In genomic region chr19:6569021-6569420, GRCm38 (mm10) we compare ENCODE assay signal across 25 mouse cellular contexts. TPM values are rescaled to one million over a fixed set of nuclear protein-coding genes. Genes with fewer than 3 reads are reported as not detected.
DNase-seq lines count a peak whose midpoint lies in the region; ATAC-seq lines count a peak whose summit lies in the region.
"Had no signal": no experiment of that assay in that cellular context is flagged by ENCODE, and none has a peak within 500 bp of the region (broad histone marks: within the 10 kb centered on the region; RNA-seq: fewer than 3 reads in every experiment).

No protein-coding gene starts in this region.

- no peak overlapping the region for H3K4me3 ChIP-seq in limb, embryonic 12.5 days (replicated peaks)
- no peak overlapping the region for H3K4me3 ChIP-seq in limb, embryonic 10.5 days
- no peak overlapping the region for H3K4me3 ChIP-seq in neural tube, embryonic 12.5 days
- H3K4me3 ChIP-seq: embryonic facial prominence, embryonic 15.5 days; erythroblast, embryonic 14.5 days; forebrain, embryonic 12.5 days; gastrocnemius, adult 2 months; heart, embryonic 12.5 days; hindbrain, embryonic 12.5 days had no signal

- no peaks in the 10 kb centered on the region for H3K4me1 ChIP-seq in limb, embryonic 12.5 days (replicated peaks)
- H3K4me1 ChIP-seq in limb, embryonic 10.5 days, result no peaks in the 10 kb centered on the region
- no peaks in the 10 kb centered on the region; the same call in 1 of the 2 replicates for H3K4me1 ChIP-seq in neural tube, embryonic 12.5 days
- H3K4me1 ChIP-seq: embryonic facial prominence, embryonic 15.5 days; heart, embryonic 12.5 days had no signal

- no peak for ATAC-seq in cerebellum, adult (ENCODE audit: insufficient number of reproducible peaks, low FRiP score, low TSS enrichment)
- 0 out of 2 replicates have a peak, but pooled peaks have one; percentile 24 for ATAC-seq in limb, embryonic 12.5 days (ENCODE audit: insufficient number of reproducible peaks, insufficient read depth, low FRiP score, low TSS enrichment, low read depth)
- no peak for ATAC-seq in neural tube, embryonic 12.5 days (ENCODE audit: low FRiP score, low read depth)
- ATAC-seq: activated CD4-positive, CD25-positive, alpha-beta regulatory T cell, adult 4 months; hindbrain, embryonic 16.5 days; inflammation-experienced regulatory T-cells, adult 6 months; Patski had no signal

- peaks cover 12% of the 10 kb centered on the region; the same call in 1 of the 2 replicates for H3K27me3 ChIP-seq in limb, embryonic 12.5 days
- H3K27me3 ChIP-seq in limb, embryonic 10.5 days (ENCODE audit: low read depth, poor library complexity, severe bottlenecking), result no peaks in the 10 kb centered on the region
- no peaks in the 10 kb centered on the region for H3K27me3 ChIP-seq in neural tube, embryonic 12.5 days (replicated peaks)
- H3K27me3 ChIP-seq: forebrain, embryonic 12.5 days; hindbrain, embryonic 12.5 days had no signal

- H3K4me2 ChIP-seq in limb, embryonic 12.5 days, result no peak overlapping the region
- no peak overlapping the region for H3K4me2 ChIP-seq in neural tube, embryonic 12.5 days (replicated peaks)
- H3K4me2 ChIP-seq: embryonic facial prominence, embryonic 15.5 days; forebrain, embryonic 12.5 days; heart, embryonic 12.5 days; hindbrain, embryonic 12.5 days had no signal

- H3K9me3 ChIP-seq in limb, embryonic 12.5 days, result no peaks in the 10 kb centered on the region
- no peaks in the 10 kb centered on the region for H3K9me3 ChIP-seq in limb, embryonic 10.5 days (replicated peaks)
- no peaks in the 10 kb centered on the region for H3K9me3 ChIP-seq in neural tube, embryonic 12.5 days
- H3K9me3 ChIP-seq: embryonic facial prominence, embryonic 15.5 days; forebrain, embryonic 12.5 days; heart, embryonic 12.5 days; hindbrain, embryonic 12.5 days had no signal

- no peak overlapping the region for H3K9ac ChIP-seq in limb, embryonic 12.5 days (replicated peaks)
- H3K9ac ChIP-seq in neural tube, embryonic 12.5 days, result peak overlapping the region; percentile 21; the same call in 1 of the 2 replicates
- H3K9ac ChIP-seq: embryonic facial prominence, embryonic 15.5 days; forebrain, embryonic 12.5 days; heart, embryonic 12.5 days; hindbrain, embryonic 12.5 days had no signal

- 80% methylated on average over 5 of the region's 5 CpGs for WGBS in limb, embryonic 12.5 days
- 74% methylated on average over 5 of the region's 5 CpGs for WGBS in limb, embryonic 10.5 days
- 72% methylated on average over 5 of the region's 5 CpGs for WGBS in neural tube, embryonic 12.5 days

- no peak overlapping the region for H3K27ac ChIP-seq in limb, embryonic 12.5 days
- no peak overlapping the region for H3K27ac ChIP-seq in limb, embryonic 10.5 days
- no peak overlapping the region for H3K27ac ChIP-seq in neural tube, embryonic 12.5 days
- H3K27ac ChIP-seq: embryonic facial prominence, embryonic 15.5 days; forebrain, embryonic 12.5 days; gastrocnemius, adult 2 months; hindbrain, embryonic 12.5 days had no signal

- peak; percentile 27 for DNase-seq in cerebellum, adult 11 months
- DNase-seq in cerebellum, adult 9-10 months, result no peak
- DNase-seq in cerebellum, postnatal 36 days, result peak; percentile 28 to 34
- no peak for DNase-seq in limb, embryonic 10.5 days (ENCODE audit: low spot score)
- no peak for DNase-seq in neural tube, embryonic 10.5 days (ENCODE audit: extremely low spot score, low spot score)
- DNase-seq: adrenal gland, postnatal 14 days; embryo, embryonic 11 days; gastrocnemius, adult 2 months; gastrocnemius, postnatal 25 days; kidney, adult 11 months had no signal

- H3K36me3 ChIP-seq in limb, embryonic 12.5 days, result no peaks in the 10 kb centered on the region
- no peaks in the 10 kb centered on the region for H3K36me3 ChIP-seq in limb, embryonic 10.5 days
- H3K36me3 ChIP-seq in neural tube, embryonic 12.5 days, result no peaks in the 10 kb centered on the region
- H3K36me3 ChIP-seq: embryonic facial prominence, embryonic 15.5 days; forebrain, embryonic 12.5 days; heart, embryonic 12.5 days; hindbrain, embryonic 12.5 days had no signal

RNA-seq across cellular contexts. Expression of gene Slc22a12, which starts 26.2 kb away (rescaled TPM):
- not detected in 2 replicates for polyA plus RNA-seq in limb, embryonic 12.5 days (2016; fragmentation: Nextera tagmentation; extraction: Ambion mirVana)
- polyA plus RNA-seq in limb, embryonic 10.5 days (2016; fragmentation: Nextera tagmentation; extraction: Ambion mirVana), result not detected in 2 replicates
- polyA plus RNA-seq in neural tube, embryonic 12.5 days (2016; fragmentation: Nextera tagmentation; extraction: Ambion mirVana), result not detected in 2 replicates
- polyA plus RNA-seq: activated CD4-positive, CD25-positive, alpha-beta regulatory T cell, adult 4 months; C2C12; embryonic facial prominence, embryonic 11.5 days; embryonic facial prominence, embryonic 15.5 days; erythroblast, embryonic 14.5 days; forebrain, embryonic 12.5 days; heart, embryonic 12.5 days; heart, embryonic 16.5 days; hindbrain, embryonic 12.5 days; hindbrain, embryonic 16.5 days; inflammation-experienced regulatory T-cells, adult 6 months; Patski had no signal

Comparison
In these comparisons a context has a peak if more than half of its experiments do, and no peak if none do; other contexts are left out.
1. DNase-seq: peak in cerebellum, adult 11 months (single experiment) and cerebellum, postnatal 36 days (2 of 2); none in cerebellum, adult 9-10 months (single experiment), limb, embryonic 10.5 days (single experiment) and neural tube, embryonic 10.5 days (single experiment).